Mouse (Mus musculus) MEL (cell line): ENCODE measurements around the gene Pde1b. TPM values are rescaled to one million over a fixed set of nuclear protein-coding genes. Genes with fewer than 3 reads are reported as not detected.

Experiments
- DNase-seq: peaks from one replicate; pipeline ENCODE4 v3.0.0; 2011; ENCODE audit warnings: low read depth, low spot score
- H3K27ac ChIP-seq: 2 replicates; pipeline ENCODE4 v1.5.1; 2012; ENCODE audit warnings: low read depth, mild to moderate bottlenecking, control low read depth, low read length, moderate library complexity; ENCODE audit not compliant: control insufficient read depth
- H3K27me3 ChIP-seq, 2 experiments: fragments of 150-350 bp in 1 of 2; sonication (generic) in 1 of 2; 2 replicates each; pipeline ENCODE4 v1.6.1; 2012; ENCODE audit warnings: low read length in 2 of 2, mild to moderate bottlenecking in 2 of 2, improper control_type of control experiment in 1 of 2, moderate library complexity in 1 of 2; ENCODE audit not compliant: insufficient read depth in 2 of 2, control insufficient read depth in 1 of 2
- H3K36me3 ChIP-seq, 2 experiments: 2 replicates each; pipeline ENCODE4 v1.6.1; 2012 to 2014; ENCODE audit warnings: low read length in 2 of 2, improper control_type of control experiment in 1 of 2, inconsistent platforms in 1 of 2, mild to moderate bottlenecking in 1 of 2; ENCODE audit not compliant: insufficient read depth in 2 of 2, control insufficient read depth in 1 of 2
- H3K4me1 ChIP-seq, 2 experiments: fragments of 150-350 bp in 1 of 2; sonication (generic) in 1 of 2; 2 replicates each; pipeline ENCODE4 v1.6.1; 2012; ENCODE audit warnings: low read length in 2 of 2, improper control_type of control experiment in 1 of 2, mild to moderate bottlenecking in 1 of 2; ENCODE audit not compliant: insufficient read depth in 2 of 2, control insufficient read depth in 1 of 2
- H3K4me3 ChIP-seq, 2 experiments: fragments of 150-350 bp in 1 of 2; sonication (generic) in 1 of 2; 2 replicates each; pipeline ENCODE4 v1.5.1; 2012; ENCODE audit warnings: low read depth in 2 of 2, low read length in 2 of 2, mild to moderate bottlenecking in 2 of 2, moderate library complexity in 2 of 2, control low read depth in 1 of 2, improper control_type of control experiment in 1 of 2; ENCODE audit not compliant: control insufficient read depth in 1 of 2, insufficient read depth in 1 of 2
- H3K79me2 ChIP-seq: 2 replicates; pipeline ENCODE4 v1.6.1; 2012; ENCODE audit warnings: mild to moderate bottlenecking, low read length, moderate library complexity; ENCODE audit not compliant: control insufficient read depth, poor library complexity, insufficient read depth
- H3K9ac ChIP-seq: 2 replicates; pipeline ENCODE4 v1.6.1; 2012; ENCODE audit warnings: low read depth, mild to moderate bottlenecking, control low read depth, low read length, moderate library complexity; ENCODE audit not compliant: control insufficient read depth, poor library complexity, severe bottlenecking
- H3K9me3 ChIP-seq: fragments of 150-350 bp; sonication (generic); replicated peaks from 2 replicates; pipeline ENCODE4 v1.6.1; 2012; ENCODE audit warnings: mild to moderate bottlenecking, low read length, improper control_type of control experiment, moderate library complexity; ENCODE audit not compliant: insufficient read depth
- CHD1 ChIP-seq: IDR thresholded peaks from 2 replicates; pipeline ENCODE4 v1.6.1; 2012; ENCODE audit warnings: low read depth, mild to moderate bottlenecking, inconsistent platforms, low read length, improper control_type of control experiment
- CTCF ChIP-seq, 3 experiments: IDR thresholded peaks in 2 of 3; conservative IDR thresholded peaks in 1 of 3; 2 replicates each; pipeline ENCODE4 v1.5.1; 2011 to 2012; ENCODE audit warnings: low read length in 3 of 3, low read depth in 2 of 3, mild to moderate bottlenecking in 2 of 3, improper control_type of control experiment in 1 of 3, inconsistent platforms in 1 of 3, mixed read lengths in 1 of 3, moderate library complexity in 1 of 3; ENCODE audit not compliant: control insufficient read depth in 1 of 3, insufficient read depth in 1 of 3, poor library complexity in 1 of 3, severe bottlenecking in 1 of 3
- ELF1 ChIP-seq: IDR thresholded peaks from 2 replicates; pipeline ENCODE4 v1.6.1; 2014; ENCODE audit warnings: low read depth, mild to moderate bottlenecking, inconsistent platforms, low read length, improper control_type of control experiment, moderate library complexity
- GABPA ChIP-seq: IDR thresholded peaks from 2 replicates; pipeline ENCODE4 v1.6.1; 2012; ENCODE audit warnings: low read depth, mild to moderate bottlenecking, inconsistent platforms, low read length, improper control_type of control experiment, moderate library complexity
- HCFC1 ChIP-seq: IDR thresholded peaks from 2 replicates; pipeline ENCODE4 v1.6.1; 2012; ENCODE audit warnings: low read depth, mild to moderate bottlenecking, inconsistent platforms, low read length, improper control_type of control experiment, moderate library complexity
- KAT2A ChIP-seq: conservative IDR thresholded peaks from 2 replicates; pipeline ENCODE4 v1.6.1; 2012; ENCODE audit warnings: low read depth, low read length, improper control_type of control experiment, inconsistent platforms
- MYC ChIP-seq: IDR thresholded peaks from 2 replicates; pipeline ENCODE4 v1.6.1; 2011; ENCODE audit warnings: low read depth, mild to moderate bottlenecking, low read length, improper control_type of control experiment, moderate library complexity
- POLR2A ChIP-seq, 2 experiments: IDR thresholded peaks; 2 replicates each; pipeline ENCODE4 v1.6.1; 2011 to 2012; ENCODE audit warnings: low read length in 2 of 2, mild to moderate bottlenecking in 2 of 2, control low read depth in 1 of 2, improper control_type of control experiment in 1 of 2, low read depth in 1 of 2, moderate library complexity in 1 of 2; ENCODE audit not compliant: control insufficient read depth in 1 of 2, insufficient read depth in 1 of 2, poor library complexity in 1 of 2
- SIN3A ChIP-seq: IDR thresholded peaks from 2 replicates; pipeline ENCODE4 v1.6.1; 2012; ENCODE audit warnings: low read length, improper control_type of control experiment, inconsistent platforms
- SMC3 ChIP-seq: IDR thresholded peaks from 2 replicates; pipeline ENCODE4 v1.6.1; 2011; ENCODE audit warnings: low read depth, low read length, improper control_type of control experiment
- TAL1 ChIP-seq: IDR thresholded peaks from 2 replicates; pipeline ENCODE4 v1.6.1; 2012; ENCODE audit warnings: mild to moderate bottlenecking, inconsistent platforms, low read length, moderate library complexity, mixed read lengths
- TBP ChIP-seq: IDR thresholded peaks from 2 replicates; pipeline ENCODE4 v1.8.0; 2011; ENCODE audit warnings: low read depth, low read length, improper control_type of control experiment
- TCF12 ChIP-seq: IDR thresholded peaks from 2 replicates; pipeline ENCODE4 v1.6.1; 2014; ENCODE audit warnings: low read depth, mild to moderate bottlenecking, inconsistent platforms, low read length, improper control_type of control experiment, moderate library complexity
- USF1 ChIP-seq: IDR thresholded peaks from 2 replicates; pipeline ENCODE4 v1.6.1; 2014; ENCODE audit warnings: low read depth, mild to moderate bottlenecking, inconsistent platforms, low read length, improper control_type of control experiment, moderate library complexity
- USF2 ChIP-seq, 2 experiments: IDR thresholded peaks; 2 replicates each; pipeline ENCODE4 v1.6.1; 2011 to 2012; ENCODE audit warnings: improper control_type of control experiment in 2 of 2, low read length in 2 of 2, borderline replicate concordance in 1 of 2, inconsistent platforms in 1 of 2, low read depth in 1 of 2, mild to moderate bottlenecking in 1 of 2; ENCODE audit not compliant: insufficient read depth in 1 of 2
- ZNF384 ChIP-seq: IDR thresholded peaks from 2 replicates; pipeline ENCODE4 v1.6.1; 2012; ENCODE audit warnings: low read depth, mild to moderate bottlenecking, inconsistent platforms, low read length, improper control_type of control experiment
- polyA plus RNA-seq, 2 experiments: library from polyadenylated mRNA; stranded (reverse) in 1 of 2; unstranded in 1 of 2; fragments of >175 nt in 1 of 2; fragments of >200 nt in 1 of 2; gene quantifications; 2 replicates each; pipeline versions ENCODE4 v1.2.1 to v1.2.4; 2012; ENCODE audit warnings: low replicate concordance in 2 of 2, low read depth in 1 of 2; ENCODE audit not compliant: insufficient read length in 2 of 2, insufficient read depth in 1 of 2, missing spikeins in 1 of 2
- total RNA-seq: library from RNA; depleted of rRNA; stranded (reverse); fragments of 300-350 nt; gene quantifications from 2 replicates; pipeline ENCODE4 v1.2.3, GENCODE M21; 2012

Pde1b gene
- total and polyA plus RNA-seq, 3 experiments: 2.4 to 4.5 TPM; not detected in 1

DNA sequence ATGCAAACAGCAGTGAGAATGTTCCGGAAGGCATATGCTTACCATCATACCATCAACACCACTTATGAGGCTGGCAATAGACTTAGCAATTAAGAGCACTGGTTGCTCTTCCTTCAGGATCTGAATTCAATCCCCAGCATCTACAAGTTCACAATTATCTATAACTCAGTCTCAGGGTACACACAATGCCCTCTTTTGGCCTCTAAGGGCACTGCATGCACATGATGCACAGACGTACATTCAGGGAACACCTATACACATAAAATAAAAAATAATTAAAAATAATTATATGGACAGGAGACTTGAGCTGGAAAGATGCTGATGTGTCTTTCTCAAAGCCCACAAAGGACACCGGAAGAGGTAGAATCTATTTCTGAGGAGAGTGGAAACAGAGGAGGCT lies 45.1 kb downstream of the Pde1b start:
- H3K9me3 ChIP-seq: no peaks in the 10 kb centered on the region
- H3K27me3 ChIP-seq: no peaks in the 10 kb centered on the region; a peak in 1 of 4 replicates

DNA sequence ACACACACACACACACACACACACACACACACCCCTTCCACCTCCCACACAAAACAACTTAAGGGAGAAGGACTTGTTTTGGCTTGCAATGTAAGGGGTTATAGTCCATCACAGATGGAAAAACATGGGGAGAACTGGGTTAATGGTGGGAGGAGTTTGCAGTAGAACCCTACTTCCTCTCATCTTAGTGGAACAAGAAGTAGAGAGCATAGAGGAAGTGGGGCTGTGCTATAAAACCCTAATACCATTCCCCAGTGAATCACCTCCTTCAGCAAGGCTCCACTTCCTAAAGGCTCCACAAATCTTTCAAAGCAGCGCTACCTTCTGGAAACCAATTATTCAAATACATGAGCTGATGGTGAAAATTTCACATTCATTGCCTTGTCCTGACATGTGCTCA lies 46.6 kb downstream of the Pde1b start:
- no peaks in the 10 kb centered on the region; a peak in 1 of 4 replicates for H3K27me3 ChIP-seq
- peak; percentile 22 for DNase-seq
- H3K4me3 ChIP-seq: no peak overlapping the region
- no peaks in the 10 kb centered on the region for H3K9me3 ChIP-seq
- no peaks in the 10 kb centered on the region for H3K36me3 ChIP-seq
- no peak for TF ChIP-seq SIN3A
- no peak for TF ChIP-seq CHD1
- no peak for TF ChIP-seq ELF1
- TF ChIP-seq HCFC1: no peak
- no peak for TF ChIP-seq GABPA
- TF ChIP-seq CTCF (IDR thresholded peaks at IDR 0.05 in 2 of 3, conservative IDR thresholded peaks at IDR 0.05 in 1 of 3; ENCODE audit: control insufficient read depth in 1 of 3, insufficient read depth in 1 of 3, low read depth in 2 of 3, low read length in 3 of 3, poor library complexity in 1 of 3, severe bottlenecking in 1 of 3): no peak
- TF ChIP-seq KAT2A: no peak
- TF ChIP-seq MYC: no peak
- TF ChIP-seq TCF12: no peak
- no peak for TF ChIP-seq SMC3
- no peak for TF ChIP-seq POLR2A (IDR thresholded peaks at IDR 0.05; ENCODE audit: control insufficient read depth in 1 of 2, insufficient read depth in 1 of 2, low read depth in 1 of 2, low read length in 2 of 2, poor library complexity in 1 of 2)
- TF ChIP-seq TBP: no peak
- TF ChIP-seq USF2 (IDR thresholded peaks at IDR 0.05; ENCODE audit: borderline replicate concordance in 1 of 2, insufficient read depth in 1 of 2, low read depth in 1 of 2, low read length in 2 of 2): no peak
- TF ChIP-seq USF1: no peak
- no peak for TF ChIP-seq ZNF384
- no peaks in the 10 kb centered on the region for H3K4me1 ChIP-seq
- no peak overlapping the region for H3K27ac ChIP-seq
- no peaks in the 10 kb centered on the region for H3K79me2 ChIP-seq
- no peak overlapping the region for H3K9ac ChIP-seq

More for the DNA sequence above, 45.1 kb downstream of the Pde1b start:
- Histone ChIP-seq H3K36me3 (no peaks in the 10 kb centered on the region), H3K4me1 (no peaks in the 10 kb centered on the region), H3K79me2 (no peaks in the 10 kb centered on the region), H3K4me3 (no peak overlapping the region), H3K27ac (no peak overlapping the region), H3K9ac (no peak overlapping the region)
- peak; percentile 10 for DNase-seq
- TF ChIP-seq CTCF (IDR thresholded peaks at IDR 0.05 in 2 of 3, conservative IDR thresholded peaks at IDR 0.05 in 1 of 3; ENCODE audit: control insufficient read depth in 1 of 3, insufficient read depth in 1 of 3, low read depth in 2 of 3, low read length in 3 of 3, poor library complexity in 1 of 3, severe bottlenecking in 1 of 3) (peak in 1 of 3 experiments; percentile 11; a peak in 1 of 6 replicates), POLR2A (IDR thresholded peaks at IDR 0.05; ENCODE audit: control insufficient read depth in 1 of 2, insufficient read depth in 1 of 2, low read depth in 1 of 2, low read length in 2 of 2, poor library complexity in 1 of 2) (no peak), USF2 (IDR thresholded peaks at IDR 0.05; ENCODE audit: borderline replicate concordance in 1 of 2, insufficient read depth in 1 of 2, low read depth in 1 of 2, low read length in 2 of 2) (no peak), TAL1 (no peak)
